25 mouse cellular contexts compared by ENCODE assay signal in the genomic region with DNA sequence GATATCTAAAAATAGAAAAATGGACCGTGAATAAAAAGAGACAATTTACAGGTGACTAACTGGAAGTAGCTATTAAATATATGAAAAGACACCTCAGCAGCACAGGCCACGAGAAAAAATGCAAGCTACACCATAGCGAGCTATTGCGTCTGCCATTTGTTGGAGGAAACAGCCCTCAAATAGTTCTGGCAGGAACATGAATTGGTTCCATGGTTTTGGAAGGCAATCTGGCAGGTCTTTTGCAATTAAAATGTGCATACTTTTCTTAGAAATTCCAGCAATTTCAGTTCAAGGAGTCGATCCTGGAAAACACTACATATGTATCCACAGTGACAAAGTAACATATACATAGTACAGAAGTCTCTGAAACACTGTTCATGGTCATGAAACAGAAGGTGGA.
DNase-seq lines count a peak whose midpoint lies in the region; ATAC-seq lines count a peak whose summit lies in the region.
"Had no signal": no experiment of that assay in that cellular context is flagged by ENCODE, and none has a peak within 500 bp of the region (broad histone marks: within the 10 kb centered on the region; RNA-seq: fewer than 3 reads in every experiment).

No protein-coding gene starts in this region.

- H3K27me3 ChIP-seq in forebrain, embryonic 16.5 days (replicated peaks; ENCODE audit: control insufficient read depth, insufficient read depth, low read length): no peaks in the 10 kb centered on the region
- H3K27me3 ChIP-seq in forebrain, embryonic 15.5 days: no peaks in the 10 kb centered on the region
- no peaks in the 10 kb centered on the region for H3K27me3 ChIP-seq in hindbrain, embryonic 13.5 days
- H3K27me3 ChIP-seq: CH12.LX; embryonic facial prominence, embryonic 15.5 days; forebrain, embryonic 12.5 days; heart, embryonic 15.5 days; Patski had no signal

- no peaks in the 10 kb centered on the region for H3K9me3 ChIP-seq in forebrain, embryonic 16.5 days (ENCODE audit: control insufficient read depth, low read length)
- H3K9me3 ChIP-seq in forebrain, embryonic 15.5 days: no peaks in the 10 kb centered on the region
- H3K9me3 ChIP-seq in hindbrain, embryonic 13.5 days: no peaks in the 10 kb centered on the region
- H3K9me3 ChIP-seq: embryonic facial prominence, embryonic 15.5 days; forebrain, embryonic 12.5 days; heart, embryonic 15.5 days had no signal

- H3K4me3 ChIP-seq in forebrain, embryonic 16.5 days (replicated peaks; ENCODE audit: low read length): no peak overlapping the region
- no peak overlapping the region for H3K4me3 ChIP-seq in forebrain, embryonic 15.5 days
- no peak overlapping the region for H3K4me3 ChIP-seq in hindbrain, embryonic 13.5 days
- H3K4me3 ChIP-seq: embryonic facial prominence, embryonic 15.5 days; erythroblast, embryonic 14.5 days; forebrain, embryonic 12.5 days; heart, adult 2 months; heart, embryonic 15.5 days had no signal

- no peaks in the 10 kb centered on the region; the same call in 1 of the 2 replicates for H3K36me3 ChIP-seq in forebrain, embryonic 16.5 days (ENCODE audit: control insufficient read depth, insufficient read depth)
- H3K36me3 ChIP-seq in forebrain, embryonic 15.5 days: no peaks in the 10 kb centered on the region
- peaks cover 14% of the 10 kb centered on the region; the same call in 1 of the 2 replicates for H3K36me3 ChIP-seq in hindbrain, embryonic 13.5 days
- H3K36me3 ChIP-seq: embryonic facial prominence, embryonic 15.5 days; forebrain, embryonic 12.5 days; heart, embryonic 15.5 days had no signal

- H3K4me1 ChIP-seq in forebrain, embryonic 16.5 days (replicated peaks; ENCODE audit: control insufficient read depth, insufficient read depth, low read length): no peaks in the 10 kb centered on the region
- H3K4me1 ChIP-seq in forebrain, embryonic 15.5 days: no peaks in the 10 kb centered on the region
- H3K4me1 ChIP-seq in hindbrain, embryonic 13.5 days (replicated peaks): no peaks in the 10 kb centered on the region
- H3K4me1 ChIP-seq: embryonic facial prominence, embryonic 15.5 days; forebrain, embryonic 12.5 days; heart, embryonic 15.5 days had no signal

- no peak overlapping the region for H3K9ac ChIP-seq in forebrain, embryonic 16.5 days (replicated peaks; ENCODE audit: low read depth, low read length)
- no peak overlapping the region for H3K9ac ChIP-seq in forebrain, embryonic 15.5 days (replicated peaks)
- no peak overlapping the region for H3K9ac ChIP-seq in hindbrain, embryonic 13.5 days
- H3K9ac ChIP-seq: embryonic facial prominence, embryonic 15.5 days; forebrain, embryonic 12.5 days; heart, embryonic 15.5 days; hindbrain, embryonic 14.5 days had no signal

- 0 out of 2 replicates have a peak, but pooled peaks have one; percentile 43 for ATAC-seq in forebrain, embryonic 16.5 days
- no peak for ATAC-seq in forebrain, embryonic 15.5 days (replicated peaks)
- ATAC-seq in hindbrain, embryonic 13.5 days (ENCODE audit: low FRiP score): no peak
- ATAC-seq: activated CD4-positive, CD25-positive, alpha-beta regulatory T cell, adult 4 months; intestine, embryonic 16.5 days; Patski had no signal

- DNase-seq in layer of hippocampus, adult 11-12 months (ENCODE audit: low spot score): peak; percentile 16
- DNase-seq in layer of hippocampus, postnatal 36 days: no peak
- peak; percentile 22 to 38 for DNase-seq in right cerebral cortex, postnatal 10 days (ENCODE audit: low spot score in 2 of 2)
- no peak for DNase-seq in right cerebral cortex, adult 2 months (ENCODE audit: low spot score in 2 of 2)
- DNase-seq: adrenal gland, postnatal 14 days; cerebellum, adult 11 months; cerebellum, adult 8-10 months; cerebellum, postnatal 14 days; embryo, embryonic 11 days; gastrocnemius, postnatal 10 days; heart, adult 2 months; heart, postnatal 14 days had no signal

- WGBS in forebrain, embryonic 16.5 days: 69% methylated on average over 5 of the region's 5 CpGs
- 68% methylated on average over 5 of the region's 5 CpGs for WGBS in forebrain, embryonic 15.5 days
- 92% methylated on average over 5 of the region's 5 CpGs for WGBS in hindbrain, embryonic 13.5 days

- no peak overlapping the region for H3K4me2 ChIP-seq in forebrain, embryonic 16.5 days (ENCODE audit: low read length)
- no peak overlapping the region for H3K4me2 ChIP-seq in forebrain, embryonic 15.5 days (replicated peaks)
- H3K4me2 ChIP-seq in hindbrain, embryonic 13.5 days: no peak overlapping the region
- H3K4me2 ChIP-seq: embryonic facial prominence, embryonic 15.5 days; forebrain, embryonic 12.5 days; heart, embryonic 11.5 days; heart, embryonic 15.5 days; hindbrain, embryonic 14.5 days had no signal

- no peak overlapping the region for H3K27ac ChIP-seq in forebrain, embryonic 16.5 days (ENCODE audit: low read length)
- H3K27ac ChIP-seq in forebrain, embryonic 15.5 days (replicated peaks): no peak overlapping the region; the same call in 1 of the 2 replicates
- H3K27ac ChIP-seq in hindbrain, embryonic 13.5 days: no peak overlapping the region
- H3K27ac ChIP-seq: embryonic facial prominence, embryonic 15.5 days; forebrain, embryonic 12.5 days; heart, adult 2 months; hindbrain, embryonic 14.5 days had no signal

Comparison
In these comparisons a context has a peak if more than half of its experiments do, and no peak if none do; other contexts are left out.
1. DNase-seq: peak in layer of hippocampus, adult 11-12 months (single experiment) and right cerebral cortex, postnatal 10 days (2 of 2); none in layer of hippocampus, postnatal 36 days (0 of 2) and right cerebral cortex, adult 2 months (0 of 2).